27 mouse cellular contexts compared by ENCODE assay signal in the genomic region with DNA sequence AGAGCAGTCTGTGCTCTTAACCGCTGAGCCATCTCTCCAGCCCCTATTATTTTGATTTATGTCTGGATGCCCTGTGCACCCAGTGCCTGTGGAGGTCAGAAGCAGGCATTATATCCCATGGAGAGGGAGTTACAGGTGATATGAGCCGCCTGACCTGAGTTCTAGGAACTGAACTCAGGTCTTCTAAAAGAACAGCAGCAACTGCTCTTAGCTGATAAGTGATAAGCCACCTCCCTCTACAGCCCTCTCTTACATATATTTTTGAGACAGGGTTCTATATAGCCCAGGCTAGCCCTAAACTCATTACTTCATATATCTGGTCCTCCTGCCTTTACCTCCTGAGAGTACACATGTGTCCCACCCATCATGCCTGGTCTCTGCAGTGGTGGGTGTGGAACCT.
DNase-seq lines count a peak whose midpoint lies in the region; ATAC-seq and TF ChIP-seq lines count a peak whose summit lies in the region.
"Had no signal": no experiment of that assay in that cellular context is flagged by ENCODE, and none has a peak within 500 bp of the region (broad histone marks: within the 10 kb centered on the region; RNA-seq: fewer than 3 reads in every experiment).

No protein-coding gene starts in this region.

- DNase-seq in liver, embryonic 11.5 days (ENCODE audit: low spot score) = no peak
- no peak for DNase-seq in liver
- no peak for DNase-seq in stomach, postnatal 0 days (ENCODE audit: low spot score)
- DNase-seq in adrenal gland, postnatal 25 days = no peak
- DNase-seq in layer of hippocampus, adult 2 months (ENCODE audit: low spot score in 2 of 2) = no peak
- DNase-seq: adrenal gland, adult 8-10 months; adrenal gland, postnatal 14 days; B cell, adult 2 months; cerebellum, adult 11 months; cerebellum, adult 18-20 months; cerebellum, adult 8-10 months; cerebellum, adult 9-11 months; cerebellum, postnatal 14 days; cerebellum, postnatal 36 days; embryo, embryonic 11 days had no signal

- 68% methylated on average over 2 of the region's 2 CpGs for WGBS in liver, embryonic 11.5 days
- 72% methylated on average over 2 of the region's 2 CpGs for WGBS in stomach, embryonic 15.5 days
- 67% methylated on average over 2 of the region's 2 CpGs for WGBS in stomach, postnatal 0 days
- WGBS in liver, embryonic 15.5 days (ENCODE audit: insufficient replicate concordance) = 45% methylated on average over 2 of the region's 2 CpGs

- no peak overlapping the region for H3K4me3 ChIP-seq in liver, embryonic 11.5 days (ENCODE audit: low read depth, low read length)
- no peak overlapping the region for H3K4me3 ChIP-seq in stomach, embryonic 15.5 days (replicated peaks)
- no peak overlapping the region for H3K4me3 ChIP-seq in stomach, postnatal 0 days (ENCODE audit: low read depth, low read length)
- no peak overlapping the region for H3K4me3 ChIP-seq in liver, embryonic 15.5 days (replicated peaks)
- H3K4me3 ChIP-seq in layer of hippocampus, adult 2 months = no peak overlapping the region
- H3K4me3 ChIP-seq: embryonic facial prominence, embryonic 13.5 days; embryonic facial prominence, embryonic 15.5 days; erythroblast, embryonic 14.5 days; forebrain, embryonic 10.5 days; forebrain, embryonic 12.5 days had no signal

- no peak overlapping the region for H3K27ac ChIP-seq in liver, embryonic 11.5 days (ENCODE audit: low read depth, low read length)
- no peak overlapping the region for H3K27ac ChIP-seq in stomach, embryonic 15.5 days
- H3K27ac ChIP-seq in stomach, postnatal 0 days (replicated peaks) = no peak overlapping the region
- no peak overlapping the region for H3K27ac ChIP-seq in liver, embryonic 15.5 days (replicated peaks)
- no peak overlapping the region for H3K27ac ChIP-seq in layer of hippocampus, adult 2 months
- H3K27ac ChIP-seq: embryonic facial prominence, embryonic 13.5 days; embryonic facial prominence, embryonic 15.5 days; forebrain, embryonic 10.5 days; forebrain, embryonic 12.5 days had no signal

- no peak overlapping the region for H3K9ac ChIP-seq in liver, embryonic 11.5 days (ENCODE audit: low read depth, low read length)
- H3K9ac ChIP-seq in stomach, embryonic 15.5 days = no peak overlapping the region
- no peak overlapping the region for H3K9ac ChIP-seq in stomach, postnatal 0 days (ENCODE audit: low read length)
- no peak overlapping the region for H3K9ac ChIP-seq in liver, embryonic 15.5 days
- H3K9ac ChIP-seq: embryonic facial prominence, embryonic 13.5 days; embryonic facial prominence, embryonic 15.5 days had no signal

- peak; percentile 74 for ATAC-seq in liver, embryonic 11.5 days (replicated peaks; ENCODE audit: low FRiP score)
- ATAC-seq in stomach, embryonic 15.5 days (ENCODE audit: insufficient read depth, low FRiP score, low read depth) = 0 out of 2 replicates have a peak, but pooled peaks have one; percentile 18
- ATAC-seq in stomach, postnatal 0 days (ENCODE audit: low FRiP score, low TSS enrichment) = no peak
- peak; percentile 67 for ATAC-seq in liver, embryonic 15.5 days (ENCODE audit: insufficient read depth)
- ATAC-seq: activated CD4-positive, CD25-positive, alpha-beta regulatory T cell, adult 4 months; CD4-positive, CD25-positive, alpha-beta regulatory T cell, adult 4 months; forebrain, embryonic 14.5 days; Patski had no signal

- no peak for TF ChIP-seq EP300 in stomach, postnatal 0 days (optimal IDR thresholded peaks at IDR 0.05)

- H3K4me2 ChIP-seq in liver, embryonic 11.5 days = no peak overlapping the region
- no peak overlapping the region for H3K4me2 ChIP-seq in stomach, embryonic 15.5 days
- H3K4me2 ChIP-seq in stomach, postnatal 0 days (replicated peaks; ENCODE audit: low read depth) = no peak overlapping the region
- no peak overlapping the region for H3K4me2 ChIP-seq in liver, embryonic 15.5 days
- H3K4me2 ChIP-seq: embryonic facial prominence, embryonic 13.5 days; embryonic facial prominence, embryonic 15.5 days; forebrain, embryonic 12.5 days had no signal

- H3K9me3 ChIP-seq in liver, embryonic 11.5 days (ENCODE audit: control insufficient read depth, low read length) = peaks cover 7% of the 10 kb centered on the region; the same call in 1 of the 2 replicates
- no peaks in the 10 kb centered on the region; the same call in 1 of the 2 replicates for H3K9me3 ChIP-seq in stomach, embryonic 15.5 days
- no peaks in the 10 kb centered on the region for H3K9me3 ChIP-seq in stomach, postnatal 0 days (ENCODE audit: control insufficient read depth, low read length)
- peaks cover 7% of the 10 kb centered on the region; the same call in 1 of the 2 replicates for H3K9me3 ChIP-seq in liver, embryonic 15.5 days (replicated peaks)
- H3K9me3 ChIP-seq: embryonic facial prominence, embryonic 15.5 days had no signal

- no peaks in the 10 kb centered on the region for H3K36me3 ChIP-seq in liver, embryonic 11.5 days (ENCODE audit: control insufficient read depth, insufficient read depth, low read length)
- no peaks in the 10 kb centered on the region for H3K36me3 ChIP-seq in stomach, embryonic 15.5 days
- no peaks in the 10 kb centered on the region for H3K36me3 ChIP-seq in stomach, postnatal 0 days (ENCODE audit: control insufficient read depth, insufficient read depth, low read length)
- no peaks in the 10 kb centered on the region for H3K36me3 ChIP-seq in liver, embryonic 15.5 days (replicated peaks)
- H3K36me3 ChIP-seq: embryonic facial prominence, embryonic 13.5 days; embryonic facial prominence, embryonic 15.5 days; forebrain, embryonic 10.5 days; forebrain, embryonic 12.5 days; G1E had no signal

- TF ChIP-seq CTCF in stomach, postnatal 0 days (IDR thresholded peaks at IDR 0.05; ENCODE audit: low read depth) = no peak
- TF ChIP-seq CTCF in layer of hippocampus, adult 2 months (conservative IDR thresholded peaks at IDR 0.05) = no peak

- H3K27me3 ChIP-seq in liver, embryonic 11.5 days (replicated peaks; ENCODE audit: control insufficient read depth, insufficient read depth, low read length) = peaks cover 14% of the 10 kb centered on the region; the same call in 1 of the 2 replicates
- no peaks in the 10 kb centered on the region for H3K27me3 ChIP-seq in stomach, embryonic 15.5 days (replicated peaks)
- H3K27me3 ChIP-seq in stomach, postnatal 0 days (ENCODE audit: control insufficient read depth, insufficient read depth, low read length) = no peaks in the 10 kb centered on the region
- peaks cover 22% of the 10 kb centered on the region for H3K27me3 ChIP-seq in liver, embryonic 15.5 days
- H3K27me3 ChIP-seq: embryonic facial prominence, embryonic 15.5 days had no signal

- peaks cover 10% of the 10 kb centered on the region for H3K4me1 ChIP-seq in liver, embryonic 11.5 days (replicated peaks; ENCODE audit: control insufficient read depth, insufficient read depth, low read length)
- H3K4me1 ChIP-seq in stomach, embryonic 15.5 days = 0 out of 2 replicates have a peak, but pooled peaks cover 9% of the 10 kb centered on the region
- no peaks in the 10 kb centered on the region for H3K4me1 ChIP-seq in stomach, postnatal 0 days (replicated peaks; ENCODE audit: control insufficient read depth, insufficient read depth)
- H3K4me1 ChIP-seq in liver, embryonic 15.5 days (replicated peaks) = peaks cover 24% of the 10 kb centered on the region
